Mouse (Mus musculus) lung, postnatal 0 days (tissue): ENCODE measurements around the gene Cdc14b.

Source experiments
- CTCF ChIP-seq: IDR thresholded peaks from 2 replicates; pipeline ENCODE4 v1.5.1; 2016; ENCODE audit warnings: antibody characterized with exemption, mild to moderate bottlenecking
- EP300 ChIP-seq: IDR thresholded peaks from 2 replicates; pipeline ENCODE4 v1.6.1; 2016; ENCODE audit warnings: antibody characterized with exemption, mild to moderate bottlenecking, control low read depth

DNA sequence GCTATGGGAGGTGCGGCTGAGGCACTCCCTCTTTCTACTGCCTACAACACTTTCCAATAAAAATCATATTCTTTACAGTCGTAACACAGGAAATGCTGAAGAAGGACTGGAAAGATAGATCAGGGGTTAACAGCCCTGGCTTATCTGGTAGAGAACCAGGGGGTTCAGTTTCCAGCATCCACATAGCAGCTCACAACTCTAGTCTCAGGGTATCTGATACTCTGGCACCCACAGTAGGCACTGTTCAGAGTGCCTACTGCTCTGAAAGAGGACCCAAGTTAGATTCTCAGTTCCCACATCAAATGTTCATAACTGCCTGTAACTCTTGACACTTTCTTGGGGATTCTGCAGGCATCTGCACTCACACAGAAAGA lies 37.8 kb upstream of the Cdc14b start:
- TF ChIP-seq CTCF (no peak), EP300 (no peak)
